Mouse (Mus musculus): ENCODE results near the gene Cpd.
"Not testable (repeated sequence)": the region's sequence is repeated elsewhere in the genome, so short reads cannot be mapped to it uniquely, and the experiment has no call there.

The Cpd gene

GRCm38 (mm10) chr11:76847354-76847753, 536 bp upstream of the Cpd start:
- DNase-seq (ENCODE audit: low read depth, low spot score) = no peak

- peak; percentile 38 for DNase-seq (ENCODE audit: low read depth, low spot score)
Measured at GRCm38 (mm10) chr11:76846011-76846877, 574 bp downstream of the Cpd start.

- no peak for DNase-seq (ENCODE audit: low read depth, low spot score)
Measured at GRCm38 (mm10) chr11:76845275-76845980, 1.4 kb downstream of the Cpd start.

- DNase-seq (ENCODE audit: low read depth, low spot score) = no peak
Measured at GRCm38 (mm10) chr11:76838573-76838972, 8.2 kb downstream of the Cpd start.

- DNase-seq (ENCODE audit: low read depth, low spot score) = no peak
Measured at GRCm38 (mm10) chr11:76836317-76836716, 10.5 kb downstream of the Cpd start.

- no peak for DNase-seq (ENCODE audit: low read depth, low spot score)
Measured at GRCm38 (mm10) chr11:76835868-76836267, 10.9 kb downstream of the Cpd start.

GRCm38 (mm10) chr11:76834665-76835064, 12.2 kb downstream of the Cpd start:
- no peak for DNase-seq (ENCODE audit: low read depth, low spot score)

- no peak for DNase-seq (ENCODE audit: low read depth, low spot score)
Measured at GRCm38 (mm10) chr11:76824885-76825265, 21.9 kb downstream of the Cpd start.

GRCm38 (mm10) chr11:76824238-76824884, 22.5 kb downstream of the Cpd start:
- DNase-seq (ENCODE audit: low read depth, low spot score) = no peak

GRCm38 (mm10) chr11:76823641-76824040, 23.2 kb downstream of the Cpd start:
- no peak for DNase-seq (ENCODE audit: low read depth, low spot score)

GRCm38 (mm10) chr11:76821353-76821752, 25.5 kb downstream of the Cpd start:
- no peak for DNase-seq (ENCODE audit: low read depth, low spot score)

GRCm38 (mm10) chr11:76817664-76818063, 29.2 kb downstream of the Cpd start:
- DNase-seq (ENCODE audit: low read depth, low spot score) = peak; percentile 34

GRCm38 (mm10) chr11:76810706-76811495, 35.9 kb downstream of the Cpd start:
- DNase-seq (ENCODE audit: low read depth, low spot score) = no peak

GRCm38 (mm10) chr11:76809450-76809849, 37.4 kb downstream of the Cpd start:
- DNase-seq (ENCODE audit: low read depth, low spot score) = no peak

GRCm38 (mm10) chr11:76808550-76808949, 38.3 kb downstream of the Cpd start:
- DNase-seq (ENCODE audit: low read depth, low spot score) = no peak

- DNase-seq (ENCODE audit: low read depth, low spot score) = no peak
Measured at GRCm38 (mm10) chr11:76807007-76807679, 39.7 kb downstream of the Cpd start.

GRCm38 (mm10) chr11:76806026-76806425, 40.8 kb downstream of the Cpd start:
- no peak for DNase-seq (ENCODE audit: low read depth, low spot score)

- DNase-seq (ENCODE audit: low read depth, low spot score) = not testable (repeated sequence)
Measured at GRCm38 (mm10) chr11:76805072-76805471, 41.7 kb downstream of the Cpd start.

GRCm38 (mm10) chr11:76803266-76803665, 43.6 kb downstream of the Cpd start:
- no peak for DNase-seq (ENCODE audit: low read depth, low spot score)

- DNase-seq (ENCODE audit: low read depth, low spot score) = no peak
Measured at GRCm38 (mm10) chr11:76797236-76797635, 49.6 kb downstream of the Cpd start.

GRCm38 (mm10) chr11:76795326-76795725, 51.5 kb downstream of the Cpd start:
- peak; percentile 21 for DNase-seq (ENCODE audit: low read depth, low spot score)
